Mouse (Mus musculus): ENCODE measurements around the gene Tk2. TPM values are rescaled to one million over a fixed set of nuclear protein-coding genes. Genes with fewer than 3 reads are reported as not detected.

Gene Tk2
- polyA plus RNA-seq, 1 experiment from 2014 or later = 23.9 TPM

DNA sequence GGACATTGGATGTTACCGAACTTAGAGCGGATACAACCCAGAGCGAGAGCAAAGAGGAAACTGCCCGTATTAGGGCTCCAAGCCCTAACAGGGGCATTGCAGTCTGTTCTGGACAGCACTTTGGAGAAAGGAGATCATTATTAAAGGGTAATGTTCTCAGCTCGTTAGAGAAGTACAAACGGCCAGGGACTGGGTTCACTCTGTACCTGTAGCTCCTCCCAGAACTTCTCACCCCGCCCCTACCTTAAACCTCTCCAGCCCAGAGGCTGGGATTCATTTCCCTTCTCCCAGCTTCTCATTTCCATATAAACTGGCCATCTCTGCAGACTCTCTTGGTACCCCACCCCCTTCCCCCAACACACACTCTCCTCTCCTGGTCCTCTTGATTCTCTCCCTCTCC lies 3.1 kb upstream of the Tk2 start:
- peak overlapping the region; percentile 68 for H3K4me2 ChIP-seq (ENCODE audit: low read depth, low read length)
- WGBS = 0% methylated on average over 7 of the region's 7 CpGs
- no peaks in the 10 kb centered on the region for H3K9me3 ChIP-seq (replicated peaks; ENCODE audit: control insufficient read depth, low read length)
- no peaks in the 10 kb centered on the region for H3K27me3 ChIP-seq (ENCODE audit: control insufficient read depth, insufficient read depth, low read length)
- ATAC-seq (replicated peaks; ENCODE audit: insufficient number of reproducible peaks, low FRiP score, low TSS enrichment, low read depth) (peak; percentile 20; the same call in 1 of the 2 replicates), DNase-seq (ENCODE audit: low spot score) (peak; percentile 54)
- peak overlapping the region; percentile 76 for H3K9ac ChIP-seq (replicated peaks; ENCODE audit: low read length)
- H3K27ac ChIP-seq (replicated peaks; ENCODE audit: low read depth, low read length) = no peak overlapping the region; the same call in 1 of the 2 replicates
- no peaks in the 10 kb centered on the region; the same call in 1 of the 2 replicates for H3K4me1 ChIP-seq (ENCODE audit: control insufficient read depth, insufficient read depth, low read length)
- no peaks in the 10 kb centered on the region for H3K36me3 ChIP-seq (replicated peaks; ENCODE audit: control insufficient read depth, insufficient read depth, low read depth, low read length)
- peak overlapping the region; percentile 61 for H3K4me3 ChIP-seq (ENCODE audit: low read depth, low read length)

GRCm38 (mm10) chr8:104250439-104251367 lies 2.3 kb upstream of the Tk2 start, which contains the start of gene Cklf:
Gene Cklf (plus strand): TSS chr8:104250861.
- peak; percentile 90 for ATAC-seq (replicated peaks; ENCODE audit: insufficient number of reproducible peaks, low FRiP score, low TSS enrichment, low read depth)
- Histone ChIP-seq H3K9ac (replicated peaks; ENCODE audit: low read length) (peak within 1 kb of the TSS; percentile 76), H3K27me3 (ENCODE audit: control insufficient read depth, insufficient read depth, low read length) (no peaks in the 10 kb centered on the region), H3K4me1 (ENCODE audit: control insufficient read depth, insufficient read depth, low read length) (no peaks in the 10 kb centered on the region; the same call in 1 of the 2 replicates), H3K36me3 (replicated peaks; ENCODE audit: control insufficient read depth, insufficient read depth, low read depth, low read length) (no peaks in the 10 kb centered on the region), H3K27ac (replicated peaks; ENCODE audit: low read depth, low read length) (peak within 1 kb of the TSS; percentile 77), H3K4me3 (ENCODE audit: low read depth, low read length) (peak within 1 kb of the TSS; percentile 61), H3K9me3 (replicated peaks; ENCODE audit: control insufficient read depth, low read length) (no peaks in the 10 kb centered on the region), H3K4me2 (ENCODE audit: low read depth, low read length) (peak within 1 kb of the TSS; percentile 68)
- WGBS = 3% methylated on average over 41 of the region's 41 CpGs
- peak; percentile 95 for DNase-seq (ENCODE audit: low spot score)

DNA sequence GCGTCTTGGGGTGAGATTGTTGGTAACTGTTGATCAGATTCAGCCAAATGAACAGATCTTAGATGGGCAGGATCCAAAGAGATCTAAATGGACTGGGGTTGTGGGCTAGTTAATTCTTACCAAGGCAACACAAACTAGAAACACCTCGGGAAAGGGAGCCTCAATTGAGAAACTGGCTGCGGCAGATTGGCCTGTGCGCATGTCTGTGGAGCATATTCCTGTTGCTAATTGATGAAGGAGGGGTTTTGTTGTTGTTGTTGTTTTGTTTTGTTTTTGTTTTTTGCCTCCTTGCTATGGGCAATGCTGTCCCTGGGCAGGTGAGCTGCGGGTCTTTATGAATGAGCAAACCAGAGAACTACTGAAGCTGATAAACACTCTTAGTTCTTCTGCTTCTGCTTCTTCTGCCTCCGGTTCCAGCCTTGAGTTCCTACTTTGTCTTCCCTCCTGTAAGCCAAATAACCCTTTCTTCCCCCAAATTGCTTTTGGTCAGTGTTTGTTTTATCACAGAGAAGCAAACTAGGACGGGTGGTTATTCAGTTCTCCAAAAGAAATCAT lies 1.2 kb upstream of the Tk2 start:
- DNase-seq (ENCODE audit: low spot score) (no peak), ATAC-seq (replicated peaks; ENCODE audit: insufficient number of reproducible peaks, low FRiP score, low TSS enrichment, low read depth) (no peak)
- Histone ChIP-seq H3K9ac (replicated peaks; ENCODE audit: low read length) (no peak overlapping the region), H3K27ac (replicated peaks; ENCODE audit: low read depth, low read length) (no peak overlapping the region), H3K36me3 (replicated peaks; ENCODE audit: control insufficient read depth, insufficient read depth, low read depth, low read length) (no peaks in the 10 kb centered on the region; the same call in 1 of the 2 replicates), H3K4me1 (ENCODE audit: control insufficient read depth, insufficient read depth, low read length) (no peaks in the 10 kb centered on the region; the same call in 1 of the 2 replicates), H3K4me2 (ENCODE audit: low read depth, low read length) (no peak overlapping the region), H3K27me3 (ENCODE audit: control insufficient read depth, insufficient read depth, low read length) (no peaks in the 10 kb centered on the region), H3K9me3 (replicated peaks; ENCODE audit: control insufficient read depth, low read length) (no peaks in the 10 kb centered on the region), H3K4me3 (ENCODE audit: low read depth, low read length) (no peak overlapping the region)
- WGBS = 84% methylated on average over 7 of the region's 7 CpGs

- H3K27me3 ChIP-seq (ENCODE audit: control insufficient read depth, insufficient read depth, low read length) = no peaks in the 10 kb centered on the region
- peak overlapping the region; percentile 80 for H3K9ac ChIP-seq (replicated peaks; ENCODE audit: low read length)
- H3K4me3 ChIP-seq (ENCODE audit: low read depth, low read length) = peak overlapping the region; percentile 86
- no peak for DNase-seq (ENCODE audit: low spot score)
- no peaks in the 10 kb centered on the region; the same call in 1 of the 2 replicates for H3K4me1 ChIP-seq (ENCODE audit: control insufficient read depth, insufficient read depth, low read length)
- H3K4me2 ChIP-seq (ENCODE audit: low read depth, low read length) = peak overlapping the region; percentile 68
- H3K36me3 ChIP-seq (replicated peaks; ENCODE audit: control insufficient read depth, insufficient read depth, low read depth, low read length) = no peaks in the 10 kb centered on the region; the same call in 1 of the 2 replicates
- no peak overlapping the region for H3K27ac ChIP-seq (replicated peaks; ENCODE audit: low read depth, low read length)
- H3K9me3 ChIP-seq (replicated peaks; ENCODE audit: control insufficient read depth, low read length) = no peaks in the 10 kb centered on the region
- 2% methylated on average over 11 of the region's 11 CpGs for WGBS
- ATAC-seq (replicated peaks; ENCODE audit: insufficient number of reproducible peaks, low FRiP score, low TSS enrichment, low read depth) = no peak
These were observed 466 bp downstream of the Tk2 start for GRCm38 (mm10) chr8:104247908-104248275.

DNA sequence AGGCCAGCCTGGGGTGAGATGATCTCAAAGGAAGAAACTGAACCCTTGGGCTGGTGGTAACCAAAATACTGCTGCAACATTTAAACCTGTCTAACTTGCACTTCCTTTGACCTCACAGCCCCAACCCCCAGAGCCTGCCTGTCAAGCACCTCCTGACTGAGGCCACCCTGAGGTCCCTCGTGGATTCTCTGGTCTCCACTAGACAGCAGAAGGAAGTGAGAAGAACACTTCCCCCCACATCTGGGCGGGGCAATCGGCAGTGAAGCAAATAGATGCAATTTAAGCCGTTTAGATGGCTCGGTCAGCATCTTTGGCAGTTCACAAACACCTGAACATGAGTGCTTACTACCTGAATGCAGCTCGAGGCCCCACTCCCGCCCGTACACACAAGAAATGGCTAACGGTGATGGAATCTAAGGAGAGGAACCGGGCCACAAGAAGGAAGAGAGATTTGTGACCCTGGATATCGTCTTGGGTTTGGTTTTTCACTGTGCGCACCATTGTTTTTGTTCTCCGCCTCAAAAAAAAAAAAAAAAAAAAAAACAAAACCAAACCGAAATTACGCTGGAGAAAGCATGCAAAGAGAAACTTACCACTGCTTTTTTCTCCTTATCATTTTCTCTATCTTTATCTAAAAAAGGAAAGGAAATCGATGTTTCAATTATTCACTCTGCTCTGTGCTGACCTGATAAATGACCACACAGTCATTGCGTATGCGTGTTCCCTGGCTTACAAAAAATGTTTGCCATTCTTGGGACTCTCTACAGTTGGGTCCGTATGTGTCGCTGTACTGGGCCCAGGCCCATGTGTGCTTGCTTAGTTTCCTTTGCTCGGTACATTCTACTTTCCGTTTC lies 1.1 kb downstream of the Tk2 start:
- DNase-seq (ENCODE audit: low spot score) = no peak
- Histone ChIP-seq H3K4me2 (ENCODE audit: low read depth, low read length) (peak overlapping the region; percentile 68), H3K27me3 (ENCODE audit: control insufficient read depth, insufficient read depth, low read length) (no peaks in the 10 kb centered on the region), H3K9me3 (replicated peaks; ENCODE audit: control insufficient read depth, low read length) (no peaks in the 10 kb centered on the region), H3K27ac (replicated peaks; ENCODE audit: low read depth, low read length) (no peak overlapping the region), H3K9ac (replicated peaks; ENCODE audit: low read length) (peak overlapping the region; percentile 80), H3K36me3 (replicated peaks; ENCODE audit: control insufficient read depth, insufficient read depth, low read depth, low read length) (no peaks in the 10 kb centered on the region; the same call in 1 of the 2 replicates), H3K4me3 (ENCODE audit: low read depth, low read length) (peak overlapping the region; percentile 86), H3K4me1 (ENCODE audit: control insufficient read depth, insufficient read depth, low read length) (no peaks in the 10 kb centered on the region; the same call in 1 of the 2 replicates)
- WGBS = 68% methylated on average over 22 of the region's 22 CpGs
- ATAC-seq (replicated peaks; ENCODE audit: insufficient number of reproducible peaks, low FRiP score, low TSS enrichment, low read depth) = no peak

DNA sequence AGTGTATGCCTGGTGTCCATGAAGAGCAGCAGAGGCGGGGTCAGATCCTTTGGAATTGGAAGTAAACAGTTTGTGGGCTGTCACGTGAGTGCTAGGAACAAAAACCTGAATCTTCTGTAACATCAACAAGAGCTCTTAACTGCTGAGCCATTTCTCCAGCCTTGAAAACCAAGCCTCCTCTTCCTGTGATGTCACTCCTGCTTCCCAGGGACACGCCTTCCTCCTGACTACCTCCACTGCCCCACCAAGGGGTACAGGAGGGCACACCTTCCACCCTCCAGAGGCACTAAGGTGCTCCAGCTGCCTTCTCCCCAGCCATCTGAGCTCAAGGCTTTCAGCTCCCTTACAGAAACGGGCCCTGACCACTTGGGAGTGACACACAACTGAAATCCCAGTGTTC lies 1.7 kb downstream of the Tk2 start:
- DNase-seq (ENCODE audit: low spot score) = no peak
- no peak for ATAC-seq (replicated peaks; ENCODE audit: insufficient number of reproducible peaks, low FRiP score, low TSS enrichment, low read depth)
- H3K4me1 ChIP-seq (ENCODE audit: control insufficient read depth, insufficient read depth, low read length) = no peaks in the 10 kb centered on the region; the same call in 1 of the 2 replicates
- H3K4me3 ChIP-seq (ENCODE audit: low read depth, low read length) = no peak overlapping the region
- H3K36me3 ChIP-seq (replicated peaks; ENCODE audit: control insufficient read depth, insufficient read depth, low read depth, low read length) = no peaks in the 10 kb centered on the region; the same call in 1 of the 2 replicates
- no peak overlapping the region for H3K27ac ChIP-seq (replicated peaks; ENCODE audit: low read depth, low read length)
- H3K4me2 ChIP-seq (ENCODE audit: low read depth, low read length) = no peak overlapping the region
- WGBS = 85% methylated on average over 4 of the region's 4 CpGs
- no peaks in the 10 kb centered on the region for H3K9me3 ChIP-seq (replicated peaks; ENCODE audit: control insufficient read depth, low read length)
- H3K9ac ChIP-seq (replicated peaks; ENCODE audit: low read length) = no peak overlapping the region; the same call in 1 of the 2 replicates
- H3K27me3 ChIP-seq (ENCODE audit: control insufficient read depth, insufficient read depth, low read length) = no peaks in the 10 kb centered on the region

- DNase-seq (ENCODE audit: low spot score) (no peak), ATAC-seq (replicated peaks; ENCODE audit: insufficient number of reproducible peaks, low FRiP score, low TSS enrichment, low read depth) (no peak)
- Histone ChIP-seq H3K9me3 (replicated peaks; ENCODE audit: control insufficient read depth, low read length) (no peaks in the 10 kb centered on the region), H3K27ac (replicated peaks; ENCODE audit: low read depth, low read length) (no peak overlapping the region), H3K4me1 (ENCODE audit: control insufficient read depth, insufficient read depth, low read length) (no peaks in the 10 kb centered on the region), H3K36me3 (replicated peaks; ENCODE audit: control insufficient read depth, insufficient read depth, low read depth, low read length) (peaks cover 3% of the 10 kb centered on the region; the same call in 1 of the 2 replicates), H3K27me3 (ENCODE audit: control insufficient read depth, insufficient read depth, low read length) (no peaks in the 10 kb centered on the region), H3K4me3 (ENCODE audit: low read depth, low read length) (no peak overlapping the region), H3K4me2 (ENCODE audit: low read depth, low read length) (no peak overlapping the region), H3K9ac (replicated peaks; ENCODE audit: low read length) (no peak overlapping the region)
- 81% methylated on average over 12 of the region's 12 CpGs for WGBS
These were observed 6.2 kb downstream of the Tk2 start for GRCm38 (mm10) chr8:104242038-104242644.

Measured in embryonic facial prominence, embryonic 11.5 days (tissue).